Mouse (Mus musculus) bone marrow, adult 2 months (tissue): Measurements from ENCODE around the gene Fbxl4.

ENCODE experiments used
- CTCF ChIP-seq: fragments of 200-500 bp; IDR thresholded peaks from 2 replicates; pipeline ENCODE4 v1.5.1; 2011; ENCODE audit warnings: low read length, control low read depth; ENCODE audit not compliant: control insufficient read depth, insufficient read depth
- POLR2A ChIP-seq: fragments of 200-500 bp; IDR thresholded peaks from 2 replicates; pipeline ENCODE4 v1.6.1; 2011; ENCODE audit warnings: low read depth, mild to moderate bottlenecking, control low read depth, low read length, borderline replicate concordance; ENCODE audit not compliant: control insufficient read depth

DNA sequence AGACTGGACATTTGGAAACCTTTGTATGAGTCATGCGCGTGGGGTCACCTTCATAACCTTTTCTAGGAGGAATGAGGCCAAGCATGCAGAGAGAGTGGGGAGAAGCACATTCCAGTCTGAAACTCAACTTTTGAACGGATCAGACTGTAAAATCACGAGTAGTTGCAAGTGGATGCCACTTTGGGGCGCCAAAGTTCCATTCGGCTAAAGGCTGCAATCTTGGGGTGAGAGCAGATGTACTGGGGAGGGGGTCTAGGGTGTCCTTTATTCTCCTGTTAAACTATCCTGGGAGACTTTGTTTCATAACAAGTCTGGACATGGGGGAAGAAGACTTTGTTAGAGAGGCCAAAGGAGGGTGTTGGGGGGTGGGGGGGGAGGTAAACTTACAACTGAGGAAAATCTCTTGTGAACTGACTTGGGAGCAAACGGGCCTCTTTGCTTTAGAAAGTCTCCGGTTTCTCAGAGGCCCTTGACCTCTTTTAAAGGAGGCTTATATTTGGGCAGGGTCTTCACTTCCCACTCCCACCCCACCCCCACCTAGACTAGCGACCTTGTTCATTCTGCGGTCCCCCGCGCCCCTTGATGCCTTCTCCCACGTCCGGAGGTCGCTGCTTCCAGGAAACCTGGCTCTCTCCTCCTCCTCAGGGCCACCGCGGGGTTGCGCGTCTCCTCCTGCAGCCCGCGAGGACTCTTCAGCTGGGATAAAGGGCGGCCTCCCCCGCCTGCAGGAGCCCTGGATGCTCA lies 119.8 kb downstream of the Fbxl4 start:
- TF ChIP-seq POLR2A (no peak), CTCF (no peak)
